Mouse (Mus musculus) heart, adult 8-10 months (tissue): Measurements from ENCODE around the gene Acp4. TPM values are rescaled to one million over a fixed set of nuclear protein-coding genes. Genes with fewer than 3 reads are reported as not detected.
A peak's percentile ranks its signal among the peaks of the same experiment; 100 is the strongest.
"Not testable (repeated sequence)": the region's sequence is repeated elsewhere in the genome, so short reads cannot be mapped to it uniquely, and the experiment has no call there.

Experiments
- DNase-seq: peaks from one replicate; pipeline ENCODE4 v3.0.0; 2022; ENCODE audit warnings: low spot score
- total RNA-seq, 4 experiments: library from RNA; stranded (reverse); gene quantifications; 2 replicates each; pipeline ENCODE4 v1.2.4; 2022

The Acp4 gene
- total RNA-seq, 4 experiments from 2014 or later, result not detected

DNA sequence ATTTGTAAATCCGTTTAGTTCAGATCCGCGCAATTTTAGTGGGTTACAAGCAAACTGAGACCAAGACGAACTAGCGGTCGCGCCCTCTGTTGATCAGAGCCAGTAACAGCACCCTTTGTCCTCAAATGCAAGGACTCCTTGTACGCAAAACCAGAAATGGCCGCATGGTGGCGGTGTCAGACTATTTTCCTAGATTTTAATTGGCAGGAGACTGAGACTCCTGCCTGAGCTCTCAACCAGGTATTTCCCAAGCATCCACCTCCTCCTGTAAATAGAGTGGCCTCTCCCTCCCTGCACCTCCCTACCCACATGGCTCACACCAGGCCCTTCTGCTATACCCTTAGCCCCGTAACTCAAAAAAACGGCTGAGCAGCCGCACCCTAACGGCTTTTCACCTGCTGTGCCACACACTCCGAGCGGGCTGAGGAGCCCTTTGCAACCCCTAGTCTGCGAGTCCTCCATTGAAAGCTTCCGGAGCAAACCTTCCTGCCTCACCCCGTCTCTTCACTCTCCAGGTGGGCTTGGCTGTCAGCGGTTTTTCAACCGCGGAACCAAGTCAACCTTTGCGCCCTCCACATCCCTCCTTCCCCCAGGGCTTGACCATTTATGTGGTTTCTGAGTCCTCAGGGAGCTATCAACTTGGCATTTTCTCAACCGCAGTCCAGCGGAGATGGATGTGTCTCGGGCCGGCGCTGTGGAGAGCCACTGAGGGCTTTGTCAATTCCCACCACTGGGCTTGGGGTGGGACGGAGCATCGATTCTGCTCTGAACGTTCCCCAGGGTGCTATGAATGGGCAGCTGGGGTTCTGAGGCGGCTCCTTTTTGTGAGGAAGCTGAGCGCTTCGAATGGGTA lies 5.8 kb upstream of the Acp4 start:
- DNase-seq, result peak; percentile 95

DNA sequence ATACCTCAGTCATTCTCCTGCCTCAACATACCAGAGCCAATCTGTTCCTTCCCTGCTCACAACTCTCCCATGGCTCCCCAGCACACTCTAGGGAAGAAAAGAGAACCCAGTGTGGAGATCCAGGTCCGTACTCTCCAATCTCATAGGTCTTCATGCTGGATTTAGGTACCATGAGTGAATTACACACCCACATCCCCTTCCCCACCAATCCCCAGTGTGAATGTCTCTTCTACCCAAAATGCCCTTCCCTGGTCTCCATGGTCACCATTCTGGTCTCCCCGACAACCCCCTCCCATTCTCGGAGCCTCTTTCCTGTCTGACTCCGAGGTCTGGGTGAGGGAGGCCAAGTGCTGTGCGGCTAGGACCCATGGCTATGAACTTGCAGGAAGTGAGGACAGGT lies 4.0 kb upstream of the Acp4 start, which contains the start of gene Gm15517:
Gene Gm15517, plus strand, starts transcription at position 301 of the 400 bp plus-strand sequence.
- no peak for DNase-seq

- no peak for DNase-seq
Observed at GRCm38 (mm10) chr7:44260410-44260809, 3.2 kb upstream of the Acp4 start.

DNA sequence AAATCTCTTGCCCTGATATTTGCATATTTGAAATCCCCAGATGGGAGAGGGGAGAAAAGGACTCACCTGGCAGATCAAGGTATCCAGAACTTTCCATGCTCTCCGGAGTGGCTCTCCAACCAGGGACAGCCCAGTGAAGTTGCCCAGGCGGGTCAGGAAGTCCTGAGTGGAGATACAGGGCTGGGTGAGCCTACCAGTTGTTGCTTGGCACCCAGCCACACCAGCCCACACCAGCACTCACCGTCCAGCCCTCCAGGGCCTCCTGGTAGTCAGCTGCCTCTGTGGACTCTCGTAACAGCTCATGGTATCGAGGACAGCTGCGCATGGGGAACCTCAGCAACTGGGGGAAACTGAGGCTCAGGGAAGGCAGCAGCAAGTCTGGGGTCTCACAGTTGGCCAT lies 2.2 kb downstream of the Acp4 start:
- no peak for DNase-seq

DNA sequence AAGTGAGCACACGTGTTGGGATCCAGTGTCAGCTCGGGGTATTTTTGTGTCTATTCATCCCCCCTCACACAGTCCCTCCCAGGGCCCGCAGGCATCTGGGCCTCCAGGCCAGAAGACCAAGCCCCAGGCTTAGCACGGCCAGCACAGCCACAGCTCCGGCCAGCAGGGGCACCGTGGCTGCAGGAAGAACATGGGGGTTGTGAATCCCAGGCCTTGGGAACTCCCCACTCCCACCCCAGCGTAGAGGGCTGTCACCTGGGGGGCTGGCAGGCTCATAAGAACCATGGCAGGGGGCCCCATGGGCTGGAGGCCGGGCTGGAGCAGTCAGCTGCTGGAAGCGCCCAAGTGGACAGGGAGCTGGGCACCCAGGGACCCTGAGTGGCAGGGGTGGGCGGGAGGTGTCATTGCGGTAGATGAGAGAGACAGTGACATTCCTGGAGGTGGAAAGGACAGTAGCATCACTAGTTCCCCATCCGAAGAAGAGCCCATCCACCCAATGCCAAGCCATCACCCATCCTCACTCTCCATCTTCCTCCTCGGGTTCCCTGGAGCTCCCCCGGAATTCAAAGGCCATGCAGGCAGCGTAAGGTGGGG lies 4.1 kb downstream of the Acp4 start:
- no peak for DNase-seq

DNA sequence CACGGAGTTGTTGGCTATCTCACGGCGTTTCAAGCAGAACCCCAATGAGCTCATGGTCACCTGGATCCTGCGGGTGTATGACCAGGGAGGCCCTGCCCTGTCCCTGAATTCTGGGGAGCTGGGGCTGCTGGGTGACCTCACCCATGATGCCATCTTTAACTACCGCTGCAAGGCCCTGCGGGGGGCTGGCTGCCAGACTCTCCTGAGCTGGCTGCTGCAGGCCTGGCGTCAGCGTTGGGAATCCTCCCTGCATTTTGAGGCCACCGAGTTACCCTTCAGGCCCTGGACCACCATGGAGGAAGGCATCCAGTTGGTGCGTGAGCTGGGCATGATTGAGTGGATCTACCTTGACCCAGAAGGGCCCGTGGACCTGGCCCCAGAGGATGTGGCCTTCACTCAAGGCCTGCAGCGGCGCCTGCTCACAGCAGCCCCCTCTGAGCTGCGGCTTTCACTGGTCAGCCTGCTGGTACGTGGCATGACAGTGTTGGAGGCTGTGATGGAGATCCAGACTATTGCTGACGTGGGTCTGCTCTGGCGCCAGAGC lies 6.4 kb downstream of the Acp4 start:
- DNase-seq, result not testable (repeated sequence)

- no peak for DNase-seq
Observed at GRCm38 (mm10) chr7:44249248-44249647, 7.9 kb downstream of the Acp4 start.

DNA sequence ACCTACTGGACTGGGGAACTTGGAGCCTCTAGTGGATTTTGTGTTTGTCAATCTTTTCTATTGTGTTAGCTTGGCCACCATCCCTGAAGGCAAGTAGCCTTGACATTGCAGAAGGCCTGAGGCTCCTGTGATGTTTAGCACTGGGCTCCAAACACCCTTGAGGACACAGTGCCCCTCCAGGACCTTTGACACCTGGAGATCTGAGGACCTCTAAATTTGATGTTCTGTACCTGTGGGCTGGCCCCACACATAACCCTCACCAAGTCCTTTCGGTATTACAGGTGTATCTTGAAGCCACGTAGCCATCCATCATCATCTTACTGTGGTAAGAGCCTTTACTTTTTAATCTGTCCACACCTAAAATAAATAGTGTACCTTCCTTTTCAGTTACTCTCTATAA lies 9.2 kb downstream of the Acp4 start:
- no peak for DNase-seq

DNA sequence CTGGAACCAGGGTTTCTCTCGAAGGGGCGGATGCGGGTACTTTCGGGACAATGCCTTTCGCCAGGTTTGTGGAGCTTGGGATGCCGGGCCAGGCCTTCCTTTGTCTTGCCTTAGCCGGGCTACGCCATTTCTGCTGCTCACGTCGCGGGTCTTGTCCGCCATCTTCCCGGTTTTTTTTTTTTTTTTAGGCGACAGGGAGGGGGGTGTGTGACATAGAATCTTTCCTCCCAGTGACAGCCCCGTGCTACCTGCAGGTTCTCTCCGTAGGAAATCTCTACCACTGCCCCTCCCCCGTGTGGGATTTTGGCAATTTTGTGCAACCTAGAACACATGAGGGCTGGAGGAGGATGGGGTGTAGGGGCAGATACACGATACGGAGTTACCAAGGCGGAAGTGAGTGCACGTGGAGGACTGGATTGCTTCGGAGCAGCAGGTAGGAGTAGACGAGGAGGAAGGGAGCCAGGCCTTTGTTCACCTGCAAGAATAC lies 10.2 kb downstream of the Acp4 start:
- peak; percentile 20 for DNase-seq

- DNase-seq, result peak; percentile 93
Observed at GRCm38 (mm10) chr7:44246055-44246983, 10.9 kb downstream of the Acp4 start, which contains the start of the genes 1700028J19Rik and 2410002F23Rik. 1700028J19Rik (minus strand) TSS chr7:44246695. 2410002F23Rik (plus strand) TSS chr7:44246722.

GRCm38 (mm10) chr7:44244080-44244479 lies 13.1 kb downstream of the Acp4 start:
- DNase-seq, result no peak

GRCm38 (mm10) chr7:44241163-44241562 lies 16.0 kb downstream of the Acp4 start:
- no peak for DNase-seq

GRCm38 (mm10) chr7:44240712-44241111 lies 16.5 kb downstream of the Acp4 start:
- DNase-seq, result no peak

DNA sequence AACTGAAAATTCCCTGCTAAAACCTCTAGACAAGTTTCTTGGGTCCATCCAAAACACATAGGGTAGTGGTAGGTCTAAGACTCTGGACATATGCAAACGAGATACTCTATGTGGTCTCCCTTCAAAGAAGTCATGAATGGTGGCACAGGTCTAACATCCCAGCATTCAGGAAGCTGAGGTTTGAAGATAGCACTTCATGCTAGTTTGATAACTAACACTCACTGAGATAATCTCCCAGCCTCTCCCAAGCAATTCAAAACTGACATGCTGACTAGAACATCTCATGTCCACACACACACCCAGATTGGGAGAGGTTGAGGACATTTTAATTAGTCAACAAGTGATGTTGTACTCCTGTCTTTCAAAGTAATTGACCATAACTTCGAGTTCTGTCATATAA lies 17.3 kb downstream of the Acp4 start:
- no peak for DNase-seq

DNA sequence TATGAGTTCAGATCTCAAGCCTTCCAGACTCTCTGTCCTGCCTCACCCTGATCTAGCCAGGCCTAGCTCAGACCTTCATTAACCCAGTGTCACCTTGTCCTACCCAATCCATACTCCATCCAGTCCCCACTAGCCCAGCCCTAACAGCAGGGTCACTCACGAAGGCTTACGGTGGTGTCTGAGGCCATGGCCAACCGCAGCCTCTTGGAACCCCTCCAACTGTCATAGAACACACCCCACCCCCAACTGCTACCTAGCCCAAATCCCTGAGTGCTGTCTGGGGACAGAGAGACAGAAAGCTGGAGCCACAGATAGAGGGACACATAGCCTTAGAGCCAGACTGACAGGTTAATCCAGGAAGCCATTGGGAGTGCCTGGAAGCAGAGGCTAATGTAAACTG lies 21.3 kb downstream of the Acp4 start, which contains the start of gene Gm36864:
Gene Gm36864, plus strand, starts transcription at position 269 of the 400 bp plus-strand sequence.
- no peak for DNase-seq

DNA sequence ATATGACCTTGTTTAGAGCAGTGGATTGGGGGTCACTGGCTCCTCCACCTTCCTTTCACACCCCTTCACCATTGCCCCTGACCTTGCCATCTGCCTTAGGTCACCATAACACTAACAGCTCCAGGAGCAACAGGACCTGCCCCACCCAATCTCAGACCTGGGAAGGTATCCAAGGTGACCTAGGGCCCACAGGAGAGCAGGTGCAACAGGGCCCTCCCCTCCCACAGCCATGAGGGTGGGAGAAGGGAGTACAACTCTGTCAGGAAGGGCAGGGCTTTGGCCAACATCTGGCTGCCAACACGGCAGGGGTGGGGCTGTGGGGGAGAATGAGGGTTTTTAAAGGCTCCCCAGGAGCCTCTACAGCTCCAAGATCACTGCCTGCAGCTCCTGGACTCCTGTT lies 32.1 kb downstream of the Acp4 start, which contains the start of gene Klk1:
Gene Klk1, plus strand, starts transcription at position 285 of the 400 bp plus-strand sequence.
- DNase-seq, result no peak

DNA sequence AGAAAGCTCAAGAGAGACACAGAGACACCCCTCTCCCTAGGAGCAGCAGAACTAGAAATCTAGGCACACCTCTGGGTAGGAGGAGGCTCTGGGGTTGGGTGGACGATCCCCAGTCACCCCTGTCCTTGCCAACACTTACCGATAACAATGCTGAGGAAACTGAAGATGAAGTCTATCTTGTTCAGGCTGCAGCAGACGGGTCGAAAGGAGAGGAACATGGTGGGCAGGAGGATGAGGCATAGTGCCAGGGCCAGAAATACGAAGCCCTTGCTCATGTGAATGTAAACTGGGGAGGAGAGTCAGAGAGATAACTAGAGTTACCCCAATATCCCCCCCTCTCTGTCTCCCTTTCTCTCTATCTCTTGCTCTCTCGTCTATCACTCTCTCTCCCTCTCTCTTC lies 34.8 kb downstream of the Acp4 start:
- DNase-seq, result not testable (repeated sequence)

DNA sequence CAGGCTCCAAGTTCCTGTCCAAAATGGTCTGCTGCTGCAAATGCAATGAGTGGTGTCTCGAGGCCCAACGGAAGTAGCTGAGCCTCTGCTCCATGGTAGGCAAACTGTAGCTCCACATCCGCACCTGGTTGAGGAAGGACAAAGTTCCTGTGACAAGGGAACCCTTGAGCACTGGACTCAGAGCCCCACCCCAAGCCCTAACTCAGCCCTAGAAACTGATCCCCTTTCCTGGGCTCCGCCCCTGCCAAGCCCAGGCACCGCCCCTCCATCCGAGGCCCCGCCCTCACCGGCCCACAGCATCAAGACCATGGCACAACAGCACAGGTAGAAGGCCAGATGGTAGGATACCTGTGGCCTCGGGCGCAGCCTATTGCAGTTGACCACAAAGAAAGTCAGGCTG lies 35.6 kb downstream of the Acp4 start:
- not testable (repeated sequence) for DNase-seq

DNA sequence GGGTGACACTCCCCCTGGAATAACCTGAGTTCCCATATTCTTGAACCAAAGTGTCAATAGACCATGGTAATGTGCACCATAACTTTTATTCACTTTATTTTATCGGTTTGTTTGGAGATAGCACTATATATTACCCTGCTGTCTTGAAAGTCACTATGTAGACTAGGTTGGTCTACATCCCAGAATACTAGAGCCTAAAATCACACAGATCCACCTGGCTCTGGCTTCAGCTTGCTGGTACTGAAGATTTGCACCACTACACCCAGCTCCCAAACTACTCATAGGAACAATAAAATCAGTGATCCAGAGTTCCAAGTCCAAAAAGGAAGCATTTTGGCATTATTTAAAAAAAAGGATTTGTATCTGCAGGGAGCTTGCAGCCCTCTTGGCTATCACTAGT lies 41.5 kb downstream of the Acp4 start, which contains the start of gene Klk1b5:
Gene Klk1b5, plus strand, starts transcription at position 301 of the 400 bp plus-strand sequence.
- no peak for DNase-seq

DNA sequence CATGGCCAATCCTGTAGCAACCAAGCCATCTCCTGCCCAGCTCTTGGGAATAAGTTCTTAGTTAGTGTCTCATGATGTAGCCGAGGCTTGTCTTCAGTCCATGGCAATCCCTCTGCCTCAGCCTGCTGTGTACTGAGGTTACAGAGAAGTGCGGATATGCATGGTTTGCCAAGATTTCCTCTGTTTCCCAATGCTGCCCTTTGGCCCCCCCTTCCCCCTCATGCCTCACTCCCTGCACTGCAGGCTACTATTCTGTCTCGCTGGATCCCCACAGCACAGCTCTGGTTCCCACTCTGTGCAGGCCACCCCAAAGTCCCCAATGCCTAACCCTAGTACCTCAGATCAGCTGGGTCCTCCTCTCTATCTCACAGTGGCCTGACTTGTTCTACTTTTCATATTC lies 48.9 kb downstream of the Acp4 start:
- no peak for DNase-seq

DNA sequence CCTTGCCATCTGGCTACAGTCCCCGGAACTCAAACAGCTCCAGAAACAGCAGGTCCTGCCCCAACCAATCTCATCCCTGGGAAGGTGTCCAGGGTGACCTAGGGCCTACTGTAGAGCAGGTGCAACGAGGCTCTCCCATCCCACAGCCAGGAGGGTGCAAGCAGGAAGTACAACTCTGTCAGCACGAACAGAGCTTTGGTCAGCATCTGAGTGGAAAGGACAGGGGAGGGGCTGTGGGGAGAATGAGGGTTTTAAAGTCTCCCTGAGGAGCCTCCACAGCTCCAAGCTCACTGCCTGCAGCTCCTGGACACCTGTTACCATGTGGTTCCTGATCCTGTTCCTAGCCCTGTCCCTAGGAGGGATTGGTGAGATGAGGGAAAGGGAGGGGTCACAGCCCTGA lies 50.0 kb downstream of the Acp4 start, which contains the start of gene Klk1b4:
Gene Klk1b4, plus strand, starts transcription at position 301 of the 400 bp plus-strand sequence.
- DNase-seq, result not testable (repeated sequence)
